Mouse (Mus musculus): ENCODE measurements around the gene Hmg20b.
A peak's percentile ranks its signal among the peaks of the same experiment; 100 is the strongest.

Hmg20b gene

GRCm38 (mm10) chr10:81350351-81351063 is at the start of gene Hmg20b:
Hmg20b (minus strand) TSS chr10:81350480.
- DNase-seq (ENCODE audit: low spot score in 2 of 2), result peak; percentile 99

- no peak for DNase-seq (ENCODE audit: low spot score in 2 of 2)
Measured at GRCm38 (mm10) chr10:81399798-81400308, 49.6 kb upstream of the Hmg20b start.

GRCm38 (mm10) chr10:81399296-81399695 is 49.0 kb upstream of the Hmg20b start:
- no peak for DNase-seq (ENCODE audit: low spot score in 2 of 2)

- DNase-seq (ENCODE audit: low spot score in 2 of 2), result no peak
Measured at GRCm38 (mm10) chr10:81396749-81397148, 46.5 kb upstream of the Hmg20b start.

- no peak for DNase-seq (ENCODE audit: low spot score in 2 of 2)
Measured at GRCm38 (mm10) chr10:81395865-81396264, 45.6 kb upstream of the Hmg20b start.

GRCm38 (mm10) chr10:81395127-81395526 is 44.8 kb upstream of the Hmg20b start:
- peak; percentile 51 to 63 for DNase-seq (ENCODE audit: low spot score in 2 of 2)

GRCm38 (mm10) chr10:81393456-81394063 is 43.3 kb upstream of the Hmg20b start:
- DNase-seq (ENCODE audit: low spot score in 2 of 2), result no peak

GRCm38 (mm10) chr10:81392781-81393185 is 42.5 kb upstream of the Hmg20b start, which contains the start of gene Smim24:
Smim24 (plus strand) TSS chr10:81393051.
- DNase-seq (ENCODE audit: low spot score in 2 of 2), result no peak

- no peak for DNase-seq (ENCODE audit: low spot score in 2 of 2)
Measured at GRCm38 (mm10) chr10:81392270-81392669, 42.0 kb upstream of the Hmg20b start.

- DNase-seq (ENCODE audit: low spot score in 2 of 2), result no peak
Measured at GRCm38 (mm10) chr10:81390678-81390965, 40.3 kb upstream of the Hmg20b start.

- DNase-seq (ENCODE audit: low spot score in 2 of 2), result peak; percentile 59 to 71
Measured at GRCm38 (mm10) chr10:81389801-81390677, 39.8 kb upstream of the Hmg20b start.

GRCm38 (mm10) chr10:81389373-81389772 is 39.1 kb upstream of the Hmg20b start:
- DNase-seq (ENCODE audit: low spot score in 2 of 2), result no peak

- DNase-seq (ENCODE audit: low spot score in 2 of 2), result no peak
Measured at GRCm38 (mm10) chr10:81388505-81389055, 38.3 kb upstream of the Hmg20b start, which contains the start of gene Gm48552. Gm48552 (plus strand) TSS chr10:81389005.

GRCm38 (mm10) chr10:81387716-81388115 is 37.4 kb upstream of the Hmg20b start:
- no peak for DNase-seq (ENCODE audit: low spot score in 2 of 2)

GRCm38 (mm10) chr10:81385603-81386306 is 35.5 kb upstream of the Hmg20b start:
- no peak for DNase-seq (ENCODE audit: low spot score in 2 of 2)

GRCm38 (mm10) chr10:81384605-81384982 is 34.3 kb upstream of the Hmg20b start:
- DNase-seq (ENCODE audit: low spot score in 2 of 2), result no peak

- peak; percentile 97 to 98 for DNase-seq (ENCODE audit: low spot score in 2 of 2)
Measured at GRCm38 (mm10) chr10:81383802-81384604, 33.7 kb upstream of the Hmg20b start, which contains the start of the genes Dohh and Gm48551. Dohh (plus strand) TSS chr10:81384428. Gm48551 (plus strand) TSS chr10:81384466.

GRCm38 (mm10) chr10:81382039-81382438 is 31.8 kb upstream of the Hmg20b start:
- DNase-seq (ENCODE audit: low spot score in 2 of 2), result peak; percentile 74 to 88

GRCm38 (mm10) chr10:81379809-81380378 is 29.6 kb upstream of the Hmg20b start:
- no peak for DNase-seq (ENCODE audit: low spot score in 2 of 2)

- DNase-seq (ENCODE audit: low spot score in 2 of 2), result no peak
Measured at GRCm38 (mm10) chr10:81379183-81379553, 28.9 kb upstream of the Hmg20b start.
